Mouse (Mus musculus) kidney, adult 8-10 months (tissue): Measurements from ENCODE around the gene Fam193a.
A peak's percentile ranks its signal among the peaks of the same experiment; 100 is the strongest.

Source experiments
- DNase-seq, 2 experiments: peaks; one replicate each; pipeline ENCODE4 v3.0.0; 2022

Fam193a gene

DNA sequence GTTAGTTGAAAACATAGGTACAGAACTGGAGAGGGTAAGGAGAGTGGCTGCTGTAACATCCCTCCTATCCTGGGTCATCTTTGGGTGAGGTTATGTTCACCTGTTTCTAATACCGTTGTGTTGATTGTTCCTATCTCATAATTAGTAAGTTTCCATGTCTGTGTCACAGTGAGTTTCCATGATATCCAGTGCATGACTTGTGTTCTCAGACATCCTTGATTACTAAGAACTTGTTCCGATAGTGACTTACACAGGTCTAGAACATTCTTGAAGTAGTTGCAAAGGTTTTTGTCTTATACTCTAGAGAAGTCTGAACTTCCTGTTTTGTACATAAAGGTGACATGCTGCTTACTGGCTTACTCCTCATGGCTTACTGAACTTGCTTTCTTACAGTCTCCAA, 96.9 kb downstream of the Fam193a start:
- DNase-seq, result no peak

DNA sequence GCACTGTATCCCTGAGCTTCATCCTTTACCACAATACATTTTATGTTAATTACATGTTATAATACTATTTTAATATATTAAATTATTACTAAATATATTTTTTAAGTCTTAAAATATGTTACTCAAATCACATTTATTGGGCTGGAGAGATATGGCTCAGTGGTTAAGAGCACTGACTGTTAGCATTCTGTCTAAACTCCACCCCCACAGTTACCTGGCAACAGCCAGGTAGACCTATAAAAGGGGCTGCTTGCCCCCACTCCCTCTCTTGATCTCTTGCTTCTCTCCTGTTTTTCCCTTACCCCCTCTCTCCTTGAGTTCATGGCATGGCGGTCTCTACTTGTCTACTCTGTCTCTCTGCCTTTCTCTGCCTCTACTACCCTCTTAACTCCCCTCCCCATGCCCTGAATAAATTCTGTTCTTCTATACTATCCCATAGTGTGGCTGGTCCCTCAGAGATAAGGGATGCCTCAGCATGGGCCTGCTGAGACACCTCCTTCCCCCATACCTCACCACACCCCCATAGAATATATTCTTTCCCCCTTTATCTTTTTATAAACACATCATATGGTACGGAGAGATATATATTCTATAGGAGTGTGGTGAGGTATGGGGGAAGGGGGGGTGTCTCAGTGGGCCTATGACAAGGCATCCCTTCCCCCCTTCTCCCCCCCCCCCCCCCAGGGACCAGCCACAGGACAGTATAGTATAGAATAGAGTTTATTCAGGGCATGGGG, 98.5 kb downstream of the Fam193a start:
- no peak for DNase-seq

- no peak for DNase-seq
Observed at GRCm38 (mm10) chr5:34480926-34481325, 111.2 kb downstream of the Fam193a start.

- DNase-seq, result no peak
Observed at GRCm38 (mm10) chr5:34485731-34486130, 116.0 kb downstream of the Fam193a start.

- DNase-seq, result no peak
Observed at GRCm38 (mm10) chr5:34487320-34488090, 117.8 kb downstream of the Fam193a start.

DNA sequence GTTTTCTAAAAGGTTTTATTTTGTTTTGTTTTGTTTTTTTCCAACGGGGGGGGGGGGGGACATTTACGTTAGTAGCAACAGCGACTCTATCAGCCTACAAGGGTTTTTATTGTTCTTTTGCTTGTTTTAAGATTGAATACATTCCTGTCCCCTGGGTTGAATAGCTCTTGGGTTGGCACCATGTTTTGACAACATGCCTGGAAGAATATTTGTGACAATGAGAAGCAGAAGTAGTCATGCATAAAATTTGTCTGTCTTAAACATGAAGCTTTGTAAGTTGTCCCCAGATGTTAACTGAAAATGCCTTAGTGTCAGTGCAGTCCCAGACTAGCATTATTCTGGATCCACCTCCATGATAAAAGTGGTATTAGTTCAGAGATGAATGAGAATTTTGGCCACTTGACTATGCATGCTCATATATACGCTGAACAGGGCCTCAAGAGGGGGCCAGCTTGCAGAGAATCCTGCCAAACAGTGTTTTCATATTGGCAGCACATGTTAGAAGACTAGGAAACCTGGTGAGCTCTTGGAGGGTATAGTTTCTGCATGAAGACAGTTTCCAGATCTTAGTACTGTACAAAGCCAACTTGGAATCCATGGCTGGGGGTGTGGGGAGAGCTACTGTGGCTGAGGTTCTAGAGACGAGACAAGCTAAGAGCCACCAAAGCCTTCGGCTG, 119.1 kb downstream of the Fam193a start:
- no peak for DNase-seq

- no peak for DNase-seq
Observed at GRCm38 (mm10) chr5:34489418-34489787, 119.7 kb downstream of the Fam193a start.

DNA sequence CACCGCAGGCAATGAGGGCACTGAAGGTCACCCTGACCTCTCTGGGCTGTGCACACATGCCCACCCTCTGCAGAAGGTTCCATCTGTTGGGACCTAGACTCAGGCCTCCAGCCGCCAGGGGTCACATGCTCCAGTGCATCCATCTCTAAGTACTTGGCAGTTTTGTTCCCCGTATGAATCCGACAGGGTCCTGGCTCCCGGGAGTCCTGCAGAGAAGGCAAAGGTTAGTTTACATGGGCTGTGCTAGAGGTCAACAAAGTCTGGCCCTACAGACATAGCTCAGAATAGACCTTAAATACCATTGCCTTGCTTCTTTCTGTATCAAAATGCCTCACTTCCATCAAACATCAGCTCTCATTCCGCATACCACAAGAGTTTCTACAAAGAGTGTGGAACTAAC, 127.0 kb downstream of the Fam193a start:
- DNase-seq, result no peak

- no peak for DNase-seq
Observed at GRCm38 (mm10) chr5:34500886-34501285, 131.2 kb downstream of the Fam193a start.

- no peak for DNase-seq
Observed at GRCm38 (mm10) chr5:34501588-34501987, 131.9 kb downstream of the Fam193a start.

GRCm38 (mm10) chr5:34502411-34502810, 132.7 kb downstream of the Fam193a start:
- DNase-seq, result no peak

DNA sequence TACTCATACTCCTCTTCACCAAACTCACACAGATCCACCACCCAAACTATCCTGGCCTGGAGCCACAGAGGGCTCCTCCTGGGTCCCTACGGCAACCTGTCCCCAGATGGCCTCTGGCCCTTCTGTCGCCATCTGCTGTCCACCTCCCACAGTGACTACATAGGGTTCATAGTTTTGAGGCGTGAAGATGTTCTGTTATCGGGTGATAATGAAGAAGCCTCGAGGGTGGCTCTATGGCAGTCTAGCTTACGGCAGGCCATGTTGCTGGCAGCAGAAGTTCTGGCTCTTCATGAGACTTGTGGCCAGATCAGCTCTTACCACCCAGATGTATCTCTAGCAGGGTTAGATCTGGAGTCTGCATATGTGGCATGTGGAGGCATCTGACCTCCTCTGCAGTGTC, 133.1 kb downstream of the Fam193a start:
- no peak for DNase-seq

- no peak for DNase-seq
Observed at GRCm38 (mm10) chr5:34512486-34512885, 142.8 kb downstream of the Fam193a start.

DNA sequence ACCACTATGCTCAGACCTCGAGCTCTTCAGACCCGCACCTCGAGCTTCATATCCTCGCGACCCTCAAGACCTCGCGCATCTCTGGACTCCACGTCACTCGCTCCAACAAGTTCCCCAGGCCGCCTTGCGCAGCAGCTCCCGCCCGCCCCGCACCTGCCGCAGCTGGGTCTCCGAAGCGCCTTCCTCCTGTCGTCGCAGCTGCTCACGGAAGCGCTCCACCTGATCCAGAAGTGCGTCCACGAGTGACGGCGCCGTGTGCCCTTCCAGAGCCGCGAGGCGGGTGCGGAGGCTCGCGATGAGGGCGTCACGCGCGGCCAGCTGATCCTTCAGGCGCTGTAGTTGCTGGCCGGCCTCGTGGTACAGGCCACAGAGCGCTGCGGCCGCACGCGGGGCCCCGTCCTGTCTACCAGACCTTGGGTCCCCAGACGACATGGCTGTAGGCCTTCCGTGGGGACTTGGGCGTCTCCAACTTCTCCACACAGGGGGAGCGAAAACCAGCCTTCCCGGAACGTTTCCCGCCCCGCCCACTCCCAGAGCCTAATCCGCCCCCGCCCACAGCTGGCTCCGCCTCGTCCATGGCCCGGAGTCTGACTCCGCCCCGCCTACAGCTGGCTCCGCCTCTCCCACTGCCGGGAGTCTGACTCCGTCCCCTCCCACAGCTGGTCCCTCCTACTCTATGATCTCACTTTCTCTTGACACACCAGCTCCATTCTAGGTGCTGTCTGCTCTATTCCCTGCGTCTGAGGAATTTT, 143.9 kb downstream of the Fam193a start, which contains the start of gene Tnip2:
Tnip2 (minus strand) TSS at position 526 of the 752 bp plus-strand sequence.
- DNase-seq, result peak; percentile 96 to 99

- no peak for DNase-seq
Observed at GRCm38 (mm10) chr5:34514218-34514566, 144.5 kb downstream of the Fam193a start.

DNA sequence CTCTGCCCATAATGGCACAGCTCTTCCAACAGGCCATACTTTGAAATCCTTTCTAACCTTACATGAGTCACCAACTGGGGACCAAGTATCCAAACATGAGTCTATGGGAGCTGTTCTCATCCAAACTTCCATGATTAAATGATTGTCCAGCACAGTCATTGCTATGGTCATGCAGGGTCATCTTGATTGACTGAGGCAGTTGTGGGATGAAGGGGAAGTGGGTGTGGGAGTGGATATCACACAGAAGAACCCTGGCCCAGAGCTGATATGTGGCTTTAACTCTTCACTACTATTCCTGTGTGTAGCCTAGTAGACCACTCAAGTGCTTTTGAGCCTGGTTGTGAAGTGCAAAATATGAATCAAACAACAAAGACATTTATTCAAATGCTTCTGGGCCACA, 145.4 kb downstream of the Fam193a start:
- DNase-seq, result no peak

- peak; percentile 69 to 87 for DNase-seq
Observed at GRCm38 (mm10) chr5:34517913-34518312, 148.2 kb downstream of the Fam193a start.

- no peak for DNase-seq
Observed at GRCm38 (mm10) chr5:34519389-34519910, 149.7 kb downstream of the Fam193a start.

DNA sequence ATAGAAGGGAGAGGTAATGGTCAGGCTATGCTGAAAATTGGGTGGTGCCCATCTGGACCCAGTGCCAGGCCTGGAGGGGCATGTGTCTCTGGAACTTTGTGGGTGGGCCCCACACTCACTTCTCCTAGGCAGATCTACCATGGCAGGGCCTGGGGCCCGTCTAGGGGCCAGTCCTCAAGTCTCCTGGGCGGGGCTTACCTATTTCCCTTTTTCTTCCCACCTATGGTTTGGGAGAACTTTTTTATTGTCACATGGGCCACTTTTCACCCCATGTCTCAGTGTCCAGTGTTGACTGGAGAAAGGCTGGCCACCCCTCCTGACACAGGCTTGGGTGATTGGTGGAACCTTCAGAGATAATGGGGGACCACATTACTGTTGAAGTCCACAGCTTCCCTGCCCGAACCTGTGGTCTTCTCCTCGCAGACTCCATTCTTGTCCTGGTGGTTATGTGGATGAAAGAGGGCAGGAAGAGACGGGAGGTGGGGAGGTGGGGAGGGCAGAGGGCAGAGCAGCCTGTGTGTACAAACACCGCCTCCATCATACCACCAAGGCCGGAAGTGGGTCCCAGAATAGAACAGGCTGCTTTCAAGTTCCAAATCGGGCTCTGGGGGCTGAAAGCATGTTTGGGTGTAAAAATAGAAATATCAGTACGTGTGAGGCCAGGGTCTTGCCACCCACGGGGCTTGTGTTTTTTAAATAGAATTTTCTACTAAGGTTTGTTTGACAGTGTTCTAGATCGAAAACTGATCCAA, 150.9 kb downstream of the Fam193a start:
- no peak for DNase-seq

DNA sequence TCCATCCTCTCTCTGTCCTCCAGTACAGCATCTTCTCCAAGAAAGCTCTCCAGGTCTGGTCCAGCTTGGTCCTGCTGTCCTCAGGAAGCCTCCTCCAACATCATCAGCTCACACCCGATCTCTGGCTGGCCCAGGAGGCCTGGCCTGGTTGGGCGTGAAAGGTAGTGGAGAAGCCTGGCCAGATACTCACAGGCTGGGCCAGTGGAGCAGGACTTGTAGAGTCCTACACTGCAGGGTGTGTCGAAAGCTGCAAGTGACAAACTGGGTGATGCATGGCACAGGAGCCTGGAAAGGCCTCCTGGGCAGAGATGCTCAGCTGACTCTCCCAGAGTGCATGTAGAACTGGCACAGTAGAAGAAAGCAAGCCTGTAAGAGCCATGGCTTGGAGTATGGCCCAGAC, 151.6 kb downstream of the Fam193a start:
- DNase-seq, result no peak

DNA sequence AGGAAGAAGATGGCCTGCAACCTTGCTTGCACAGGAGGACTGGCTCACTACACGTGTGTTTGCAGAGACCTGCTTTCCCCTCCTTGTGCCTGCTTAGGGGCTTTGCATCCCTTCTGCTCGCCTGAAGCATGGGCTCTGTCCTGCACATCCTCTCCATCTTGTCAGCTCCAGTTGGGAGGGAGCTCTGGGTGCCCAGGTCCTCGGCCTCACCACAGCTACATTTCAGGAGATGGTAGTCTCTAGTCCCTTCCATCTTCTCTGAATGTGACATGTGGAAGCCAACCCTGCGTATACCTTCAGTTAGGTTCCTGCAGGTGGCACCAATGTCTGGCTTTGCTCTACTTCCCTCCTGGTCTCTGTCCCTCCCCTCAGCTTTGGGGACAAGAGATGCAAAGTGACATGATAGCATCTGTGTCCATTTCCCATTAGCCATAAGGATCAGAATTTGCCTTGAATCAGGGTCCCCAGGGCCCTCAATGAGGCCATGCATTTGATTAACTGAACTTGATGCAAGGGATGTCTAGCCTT, 154.3 kb downstream of the Fam193a start:
- no peak for DNase-seq

GRCm38 (mm10) chr5:34524511-34524910, 154.8 kb downstream of the Fam193a start:
- no peak for DNase-seq
